ENCODE assay signal across 9 mouse cellular contexts in genomic region chr4:107819990-107820719, GRCm38 (mm10). TPM values are rescaled to one million over a fixed set of nuclear protein-coding genes. Genes with fewer than 3 reads are reported as not detected.
DNase-seq lines count a peak whose midpoint lies in the region; ATAC-seq lines count a peak whose summit lies in the region.
"Had no signal": no experiment of that assay in that cellular context is flagged by ENCODE, and none has a peak within 500 bp of the region (broad histone marks: within the 10 kb centered on the region; RNA-seq: fewer than 3 reads in every experiment).

No protein-coding gene starts in this region.

- no peaks in the 10 kb centered on the region for H3K36me3 ChIP-seq in kidney, embryonic 16.5 days (ENCODE audit: insufficient read depth, low read length)
- no peaks in the 10 kb centered on the region for H3K36me3 ChIP-seq in forebrain, embryonic 15.5 days
- H3K36me3 ChIP-seq in midbrain, embryonic 15.5 days (replicated peaks): no peaks in the 10 kb centered on the region
- no peaks in the 10 kb centered on the region for H3K36me3 ChIP-seq in liver, embryonic 12.5 days

- 0 out of 2 replicates have a peak, but pooled peaks cover 3% of the 10 kb centered on the region for H3K27me3 ChIP-seq in kidney, embryonic 16.5 days (ENCODE audit: insufficient read depth, low read length)
- no peaks in the 10 kb centered on the region for H3K27me3 ChIP-seq in forebrain, embryonic 15.5 days
- no peaks in the 10 kb centered on the region for H3K27me3 ChIP-seq in midbrain, embryonic 15.5 days (replicated peaks)
- H3K27me3 ChIP-seq in liver, embryonic 12.5 days (replicated peaks): no peaks in the 10 kb centered on the region

- no peak overlapping the region for H3K4me3 ChIP-seq in kidney, embryonic 16.5 days (ENCODE audit: low read length)
- no peak overlapping the region for H3K4me3 ChIP-seq in forebrain, embryonic 15.5 days
- H3K4me3 ChIP-seq in midbrain, embryonic 15.5 days: no peak overlapping the region
- no peak overlapping the region for H3K4me3 ChIP-seq in liver, embryonic 12.5 days
- H3K4me3 ChIP-seq: erythroblast, embryonic 14.5 days had no signal

- WGBS in kidney, embryonic 16.5 days: 36% methylated on average over 16 of the region's 16 CpGs
- 19% methylated on average over 16 of the region's 16 CpGs for whole genome bisulfite sequencing in forebrain, embryonic 15.5 days
- WGBS in midbrain, embryonic 15.5 days: 50% methylated on average over 16 of the region's 16 CpGs
- 76% methylated on average over 16 of the region's 16 CpGs for WGBS in liver, embryonic 12.5 days (ENCODE audit: insufficient replicate concordance)

- H3K4me2 ChIP-seq in kidney, embryonic 16.5 days (replicated peaks; ENCODE audit: low read depth, low read length): no peak overlapping the region
- peak overlapping the region; percentile 8; the same call in 1 of the 2 replicates for H3K4me2 ChIP-seq in forebrain, embryonic 15.5 days (replicated peaks)
- H3K4me2 ChIP-seq in midbrain, embryonic 15.5 days: 0 out of 2 replicates have a peak overlapping the region, but pooled peaks have one; percentile 6
- no peak overlapping the region for H3K4me2 ChIP-seq in liver, embryonic 12.5 days

- no peak for DNase-seq in kidney, adult 9 months
- DNase-seq in gastrocnemius, postnatal 4 days (ENCODE audit: low spot score in 2 of 2): no peak
- DNase-seq in thymus, postnatal 14 days: no peak

- no peak overlapping the region for H3K27ac ChIP-seq in kidney, embryonic 16.5 days (ENCODE audit: low read length)
- H3K27ac ChIP-seq in forebrain, embryonic 15.5 days (replicated peaks): peak overlapping the region; percentile 82
- peak overlapping the region; percentile 43; the same call in 1 of the 2 replicates for H3K27ac ChIP-seq in midbrain, embryonic 15.5 days
- no peak overlapping the region for H3K27ac ChIP-seq in liver, embryonic 12.5 days

- no peak overlapping the region for H3K9ac ChIP-seq in kidney, embryonic 16.5 days (replicated peaks; ENCODE audit: low read length)
- H3K9ac ChIP-seq in forebrain, embryonic 15.5 days (replicated peaks): 0 out of 2 replicates have a peak overlapping the region, but pooled peaks have one; percentile 23
- H3K9ac ChIP-seq in midbrain, embryonic 15.5 days: no peak overlapping the region
- no peak overlapping the region for H3K9ac ChIP-seq in liver, embryonic 12.5 days

- peak; percentile 56; the same call in 1 of the 2 replicates for ATAC-seq in kidney, embryonic 16.5 days (ENCODE audit: low FRiP score, low TSS enrichment)
- peak; percentile 52 for ATAC-seq in activated CD4-positive, CD25-positive, alpha-beta regulatory T cell, adult 4 months
- ATAC-seq in forebrain, embryonic 15.5 days (replicated peaks): peak; percentile 20
- peak; percentile 10; the same call in 1 of the 2 replicates for ATAC-seq in midbrain, embryonic 15.5 days (replicated peaks)
- no peak for ATAC-seq in liver, embryonic 12.5 days

- H3K4me1 ChIP-seq in kidney, embryonic 16.5 days (ENCODE audit: insufficient read depth, low read length): peaks cover 21% of the 10 kb centered on the region
- H3K4me1 ChIP-seq in forebrain, embryonic 15.5 days: peaks cover 100% of the 10 kb centered on the region
- peaks cover 84% of the 10 kb centered on the region for H3K4me1 ChIP-seq in midbrain, embryonic 15.5 days
- H3K4me1 ChIP-seq in liver, embryonic 12.5 days: peaks cover 10% of the 10 kb centered on the region

- H3K9me3 ChIP-seq in kidney, embryonic 16.5 days (ENCODE audit: low read length): no peaks in the 10 kb centered on the region
- no peaks in the 10 kb centered on the region for H3K9me3 ChIP-seq in forebrain, embryonic 15.5 days
- H3K9me3 ChIP-seq in midbrain, embryonic 15.5 days: no peaks in the 10 kb centered on the region
- H3K9me3 ChIP-seq in liver, embryonic 12.5 days (replicated peaks): no peaks in the 10 kb centered on the region

RNA-seq across cellular contexts. Expression of gene Lrp8, which starts 18.1 kb away (rescaled TPM):
- polyA plus RNA-seq in kidney, embryonic 16.5 days (2015; fragmentation: Nextera tagmentation; extraction: Ambion mirVana): 1.1 and 1.2 TPM in 2 replicates
- 1 to 10 TPM; 1.6 to 2.1 TPM for polyA plus RNA-seq in activated CD4-positive, CD25-positive, alpha-beta regulatory T cell, adult 4 months (2017; shearing (Covaris generic))
- polyA plus RNA-seq in forebrain, embryonic 15.5 days (2015; fragmentation: Nextera tagmentation; extraction: Ambion mirVana): 86.3 and 93.7 TPM in 2 replicates
- 70.6 and 71.3 TPM in 2 replicates for polyA plus RNA-seq in midbrain, embryonic 15.5 days (2015; fragmentation: Nextera tagmentation; extraction: Ambion mirVana)
- total RNA-seq in gastrocnemius, postnatal 4 days (2021): 1 to 10 TPM; 2.4 to 2.6 TPM
- 7.6 and 8.5 TPM in 2 replicates for polyA plus RNA-seq in liver, embryonic 12.5 days (2016; fragmentation: Nextera tagmentation; extraction: Ambion mirVana)

RNA-seq across cellular contexts. Expression of gene Magoh, which starts 59.4 kb away (rescaled TPM):
- polyA plus RNA-seq in kidney, embryonic 16.5 days (2015; fragmentation: Nextera tagmentation; extraction: Ambion mirVana): 158 and 165 TPM in 2 replicates
- 100 to 1,000 TPM; 132 to 135 TPM for polyA plus RNA-seq in activated CD4-positive, CD25-positive, alpha-beta regulatory T cell, adult 4 months (2017; shearing (Covaris generic))
- polyA plus RNA-seq in forebrain, embryonic 15.5 days (2015; fragmentation: Nextera tagmentation; extraction: Ambion mirVana): 141 and 152 TPM in 2 replicates
- polyA plus RNA-seq in midbrain, embryonic 15.5 days (2015; fragmentation: Nextera tagmentation; extraction: Ambion mirVana): 95.6 and 103 TPM in 2 replicates
- total RNA-seq in gastrocnemius, postnatal 4 days (2021): 10 to 100 TPM; 53.9 to 63.6 TPM
- 140 and 151 TPM in 2 replicates for polyA plus RNA-seq in liver, embryonic 12.5 days (2016; fragmentation: Nextera tagmentation; extraction: Ambion mirVana)

Comparison
In these comparisons a context has a peak if more than half of its experiments do, and no peak if none do; other contexts are left out.
1. H3K27ac ChIP-seq: peak in forebrain, embryonic 15.5 days (single experiment) and midbrain, embryonic 15.5 days (single experiment); none in kidney, embryonic 16.5 days (single experiment) and liver, embryonic 12.5 days (single experiment).
2. H3K4me2 ChIP-seq: peak in forebrain, embryonic 15.5 days (single experiment) and midbrain, embryonic 15.5 days (single experiment); none in kidney, embryonic 16.5 days (single experiment) and liver, embryonic 12.5 days (single experiment).